Mouse (Mus musculus) WW6 (cell line): ENCODE data around the gene Rabgap1l.

ENCODE experiments used
- DNase-seq: peaks from one replicate; pipeline ENCODE4 v3.0.0-alpha.2; 2013; ENCODE audit warnings: low read depth, low spot score

Rabgap1l gene

GRCm38 (mm10) chr1:160596252-160596947 is 196.6 kb downstream of the Rabgap1l start:
- DNase-seq = no peak

DNA sequence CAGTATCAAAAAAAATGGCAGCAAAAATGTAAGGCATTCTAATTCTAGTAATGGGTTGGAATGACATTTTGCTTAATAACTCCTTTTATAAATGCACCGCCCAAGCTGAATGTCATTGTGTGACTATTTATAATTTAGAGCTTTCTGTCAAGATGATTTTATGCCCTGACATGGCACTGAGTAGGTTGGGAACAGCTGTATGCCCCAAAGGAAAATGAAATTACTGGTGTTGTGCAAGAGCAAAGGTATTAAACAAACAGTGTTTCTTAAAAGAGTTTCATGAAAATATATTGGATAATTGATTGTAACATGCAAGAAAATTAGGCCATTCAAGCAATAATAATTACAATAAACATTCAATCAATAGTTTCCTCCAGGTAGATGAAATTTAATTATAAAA is 198.4 kb downstream of the Rabgap1l start:
- no peak for DNase-seq

GRCm38 (mm10) chr1:160594066-160594465 is 198.9 kb downstream of the Rabgap1l start:
- no peak for DNase-seq

GRCm38 (mm10) chr1:160588911-160589590 is 204.0 kb downstream of the Rabgap1l start:
- no peak for DNase-seq

DNA sequence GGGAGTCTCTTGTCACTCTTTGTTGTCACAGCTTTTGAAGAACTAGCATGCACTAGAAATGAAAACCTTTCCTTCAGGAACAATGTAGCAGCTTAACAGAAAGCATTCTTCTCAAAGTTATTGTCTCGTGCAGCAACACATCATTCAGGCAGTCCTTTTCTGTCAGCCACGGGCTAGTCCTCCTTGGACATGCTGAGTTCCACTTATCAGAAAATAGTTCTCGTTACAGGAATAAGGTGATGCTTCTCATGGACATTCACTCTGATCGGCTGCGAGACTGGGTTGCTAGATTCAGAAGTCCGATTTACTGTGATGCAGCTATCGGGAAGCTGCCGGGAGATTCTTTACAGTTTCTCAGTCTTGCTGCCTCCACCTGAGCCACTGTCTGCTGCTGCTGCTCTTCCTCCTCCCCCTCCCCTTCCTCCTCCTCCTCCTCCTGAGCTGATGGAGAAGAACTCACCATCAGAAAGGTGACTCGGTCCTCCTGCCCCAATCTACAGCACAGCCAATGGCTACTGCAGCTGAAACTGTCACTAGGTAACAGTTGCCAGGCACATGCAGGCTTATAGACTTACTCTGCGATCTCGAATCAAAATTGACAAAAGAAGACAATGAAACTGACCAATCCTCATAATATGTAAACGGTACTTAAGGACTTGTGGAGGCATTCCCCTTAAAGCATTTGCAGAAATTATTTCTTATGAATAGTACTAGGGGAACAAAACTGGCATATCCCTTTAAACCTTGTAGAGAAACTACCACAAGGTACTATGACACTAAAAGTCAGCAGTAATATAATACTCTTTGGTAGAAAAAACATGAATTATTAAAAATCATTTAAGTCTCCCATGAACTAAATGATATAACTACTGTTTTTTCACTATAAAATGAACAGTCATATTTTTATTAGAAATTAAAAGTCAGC is 213.4 kb downstream of the Rabgap1l start:
- DNase-seq = no peak

- no peak for DNase-seq
These were observed 216.9 kb downstream of the Rabgap1l start for GRCm38 (mm10) chr1:160576124-160576523.

DNA sequence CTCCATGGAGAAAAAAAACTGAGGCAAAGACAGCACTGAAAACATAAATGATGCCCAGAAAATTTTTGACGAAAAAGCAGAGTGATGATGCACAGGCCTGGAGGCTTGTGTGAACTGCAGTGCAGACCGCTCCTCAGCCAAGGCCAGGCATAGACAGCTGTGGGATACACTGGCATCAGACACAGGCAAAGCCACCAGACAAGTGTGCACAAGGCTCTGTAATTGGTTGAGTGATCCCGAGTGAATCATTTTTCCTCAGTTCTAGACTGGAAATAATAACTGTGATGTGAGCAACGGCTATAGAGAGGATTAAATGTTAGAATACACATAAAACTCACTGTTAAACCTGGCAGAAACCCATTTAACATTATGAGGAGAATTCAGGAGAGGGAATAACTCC is 219.0 kb downstream of the Rabgap1l start:
- no peak for DNase-seq

DNA sequence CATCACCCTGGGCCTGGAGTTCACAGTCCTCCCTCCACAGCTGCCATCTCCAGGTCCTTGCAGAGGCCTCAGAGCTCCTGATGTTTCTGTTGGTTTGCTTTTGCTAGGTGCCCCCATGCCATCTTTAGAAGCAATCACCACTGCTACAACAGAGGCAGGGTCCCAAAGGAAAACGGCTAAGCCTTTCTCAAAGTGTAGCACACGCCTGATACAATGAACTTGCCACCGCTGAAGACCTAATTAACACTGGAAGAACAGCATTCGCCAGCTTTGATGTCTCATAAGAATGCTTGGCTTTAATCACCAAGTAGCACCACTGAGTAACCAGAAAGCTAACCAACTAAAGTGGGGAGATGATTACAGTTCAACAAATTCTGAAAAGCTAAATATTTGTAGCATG is 226.6 kb downstream of the Rabgap1l start:
- no peak for DNase-seq

DNA sequence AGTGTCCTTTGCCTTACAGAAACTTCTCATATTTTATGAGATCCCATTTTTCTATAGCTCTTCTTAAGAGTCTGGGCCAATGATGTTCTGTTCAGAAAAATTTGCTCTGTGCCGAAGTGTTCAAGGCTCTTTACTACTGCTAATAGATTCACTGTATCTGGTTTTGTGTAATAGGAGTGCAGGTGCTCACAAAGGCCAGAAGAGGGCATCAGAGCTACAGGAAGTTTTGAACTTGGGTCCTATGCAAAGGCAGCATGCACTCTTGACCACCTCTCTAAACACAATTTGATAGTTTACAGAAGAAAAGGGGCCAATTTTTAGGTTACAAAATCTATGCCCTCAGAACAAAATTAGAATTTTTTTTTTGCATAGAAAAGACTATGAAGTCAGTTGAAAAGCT is 231.6 kb downstream of the Rabgap1l start:
- peak; percentile 7 for DNase-seq

- no peak for DNase-seq
These were observed 242.4 kb downstream of the Rabgap1l start for GRCm38 (mm10) chr1:160550636-160551035.

DNA sequence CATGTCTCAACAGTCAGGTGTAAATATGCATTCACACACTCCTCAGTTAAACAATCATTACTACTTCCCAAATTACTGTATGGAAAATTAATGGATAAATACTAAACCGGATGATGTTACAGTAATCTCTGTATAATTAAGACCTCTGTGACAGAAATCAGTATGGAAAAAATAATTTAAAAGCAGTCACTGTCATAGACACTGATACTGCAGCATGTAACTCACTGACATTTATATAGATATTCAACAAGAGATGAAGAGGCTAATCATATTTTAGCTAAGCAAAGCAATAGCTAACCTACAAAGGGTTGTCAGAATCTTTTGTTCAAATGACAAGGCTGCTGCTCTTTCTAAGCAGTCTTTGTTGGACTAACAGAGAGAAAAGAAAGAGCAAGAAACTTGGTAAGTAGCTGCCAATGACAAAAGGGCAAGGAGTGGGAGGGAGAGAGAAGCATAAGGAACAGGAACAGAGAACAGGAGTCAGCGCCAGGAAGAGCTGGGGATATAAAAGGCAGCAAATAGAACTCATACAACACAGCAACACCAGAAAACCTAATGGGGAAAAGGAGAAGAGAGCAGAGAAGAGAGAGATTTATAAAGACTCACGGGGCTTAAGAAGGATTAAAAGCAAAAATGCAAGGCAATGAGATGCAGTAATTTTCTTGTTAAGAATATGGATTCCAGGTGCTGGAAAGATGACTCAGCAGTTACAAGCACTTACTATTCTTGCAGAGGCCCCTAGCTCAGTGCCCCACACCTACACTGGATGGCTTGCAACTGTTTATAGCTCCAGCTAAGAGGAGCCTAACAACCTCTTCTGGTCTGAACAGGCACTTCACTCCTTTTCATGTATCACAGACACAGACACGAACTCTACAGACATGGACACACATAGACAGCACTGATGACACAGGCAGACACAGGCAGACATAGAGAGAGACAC is 244.8 kb downstream of the Rabgap1l start:
- DNase-seq = peak; percentile 1

DNA sequence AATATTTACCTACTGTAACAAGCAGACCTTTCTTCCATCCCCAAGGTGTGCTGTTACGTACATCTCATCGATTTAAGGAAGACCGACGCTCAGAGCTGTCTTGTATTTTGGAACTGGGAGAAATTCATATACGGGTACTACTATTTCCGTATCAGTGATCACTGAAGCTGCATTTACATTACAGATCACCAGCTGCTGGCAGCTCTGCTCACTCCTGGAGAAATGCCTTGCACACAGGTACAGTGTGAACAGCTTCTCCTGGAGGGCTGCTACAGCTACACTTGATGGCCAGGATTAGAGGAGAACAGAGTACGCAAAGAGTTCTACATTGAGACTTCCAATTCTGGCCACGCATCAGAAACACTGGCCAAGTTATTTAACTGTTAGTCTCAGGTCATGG is 257.4 kb downstream of the Rabgap1l start:
- no peak for DNase-seq

GRCm38 (mm10) chr1:160534571-160535335 is 258.3 kb downstream of the Rabgap1l start:
- DNase-seq = no peak

DNA sequence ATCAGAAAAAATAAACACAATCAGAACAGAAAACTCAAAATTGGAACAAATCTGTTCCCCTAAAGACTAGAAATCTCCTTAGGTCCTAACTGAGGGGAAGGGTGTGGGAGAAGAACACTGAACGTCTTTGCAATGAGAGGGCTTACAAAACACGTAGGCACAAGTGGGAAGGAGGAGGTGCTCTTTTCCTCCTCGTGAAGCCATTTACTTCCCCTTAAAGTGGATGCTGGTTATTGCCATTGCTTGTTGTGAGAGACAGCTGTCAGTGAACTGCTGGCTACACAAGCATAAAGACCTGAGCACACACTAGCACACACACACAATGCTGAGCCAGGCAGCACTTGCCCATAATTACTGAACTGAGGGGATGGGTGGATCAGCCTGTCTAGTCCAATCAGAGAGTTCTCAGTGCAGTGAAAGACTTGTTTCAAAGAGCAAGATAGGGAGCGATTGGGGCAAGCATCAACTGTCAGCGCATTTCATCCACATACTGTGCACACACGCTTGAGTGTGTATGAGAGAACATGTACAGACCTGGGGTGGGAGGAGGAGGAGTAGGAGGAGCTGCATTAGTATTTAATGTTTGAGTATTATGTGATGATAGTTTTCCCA is 259.7 kb downstream of the Rabgap1l start:
- no peak for DNase-seq

GRCm38 (mm10) chr1:160531402-160531801 is 261.6 kb downstream of the Rabgap1l start:
- DNase-seq = no peak

DNA sequence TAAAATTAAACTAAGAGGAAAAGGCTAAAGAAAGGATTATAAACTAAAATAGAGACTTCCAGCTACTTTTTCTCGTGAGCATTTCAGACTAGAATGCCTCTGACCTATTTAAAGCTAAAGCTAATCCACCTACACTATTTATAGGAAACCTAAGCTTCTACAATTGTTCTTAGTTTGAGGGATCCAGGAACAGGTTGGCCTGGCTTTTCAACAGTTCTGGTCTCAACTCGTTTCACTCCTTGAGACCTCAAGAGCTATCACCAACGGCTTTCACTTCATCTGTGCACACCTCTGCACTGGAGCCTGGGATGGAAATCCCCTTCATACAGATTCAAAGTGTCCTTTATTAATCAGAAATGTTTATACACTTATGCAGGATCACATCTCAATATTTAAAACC is 271.1 kb downstream of the Rabgap1l start:
- no peak for DNase-seq

DNA sequence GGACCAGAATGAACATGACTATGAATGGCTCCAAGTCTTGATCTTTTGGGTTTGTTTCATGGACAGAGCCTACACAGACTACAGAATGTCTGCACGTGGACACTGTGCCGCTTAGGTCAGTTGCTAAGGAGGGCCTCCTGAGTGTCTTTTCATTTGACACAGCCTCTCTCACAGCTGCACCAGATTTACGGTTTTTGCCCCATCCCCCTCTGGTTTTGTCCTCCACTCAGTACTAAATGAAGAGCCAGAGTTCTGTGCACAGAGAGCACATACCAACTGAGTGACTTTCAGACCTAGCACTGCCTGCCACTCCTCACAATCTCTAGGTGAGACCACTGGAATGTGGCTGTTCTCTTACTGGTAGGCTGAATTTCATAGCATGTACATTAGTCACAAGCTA is 272.3 kb downstream of the Rabgap1l start:
- no peak for DNase-seq

DNA sequence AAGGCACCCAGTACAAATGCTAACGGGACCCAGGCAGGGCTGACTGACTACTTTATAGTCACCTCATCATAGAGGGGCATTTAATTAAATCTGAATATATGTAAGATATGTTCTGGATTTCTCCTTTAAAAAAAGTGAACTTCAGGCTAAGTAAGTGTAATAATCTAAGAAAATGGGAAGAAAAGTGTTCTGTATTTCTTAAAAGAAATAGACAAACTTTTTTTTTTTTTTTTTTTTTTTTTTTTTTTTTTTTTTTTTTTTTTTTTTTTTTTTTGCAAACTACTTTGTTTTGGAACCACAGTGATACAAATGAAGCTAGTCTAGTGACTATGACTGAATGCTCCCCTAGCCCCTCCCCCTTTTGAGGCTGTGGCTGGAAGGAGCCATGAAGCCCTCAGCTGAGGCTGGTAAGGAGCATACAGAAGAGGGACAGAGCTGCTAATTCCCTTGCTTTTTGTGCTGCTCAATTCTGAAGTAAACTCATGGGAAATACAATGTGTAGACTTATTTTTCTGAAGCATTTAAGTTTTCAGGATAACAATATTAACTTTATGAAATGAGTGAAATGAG is 273.0 kb downstream of the Rabgap1l start:
- DNase-seq = no peak

DNA sequence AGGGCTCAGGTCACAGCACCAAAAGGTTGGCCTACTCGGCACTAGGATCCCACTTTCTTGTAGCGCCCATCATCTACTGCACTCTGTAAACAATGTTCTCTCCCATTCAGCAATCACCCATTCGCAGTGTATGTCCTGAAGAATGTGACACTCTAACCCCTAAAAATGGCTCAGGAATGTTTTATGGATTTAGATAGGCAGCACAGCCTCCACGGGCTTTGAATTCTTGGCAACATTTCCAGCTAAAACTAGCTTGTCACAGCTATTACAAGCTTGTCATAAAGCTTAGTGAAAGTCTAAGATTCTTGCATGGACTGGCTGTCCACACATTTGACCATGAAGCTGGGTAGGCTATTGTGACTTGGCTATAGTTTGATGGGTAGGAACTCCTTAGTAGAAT is 274.5 kb downstream of the Rabgap1l start:
- no peak for DNase-seq

DNA sequence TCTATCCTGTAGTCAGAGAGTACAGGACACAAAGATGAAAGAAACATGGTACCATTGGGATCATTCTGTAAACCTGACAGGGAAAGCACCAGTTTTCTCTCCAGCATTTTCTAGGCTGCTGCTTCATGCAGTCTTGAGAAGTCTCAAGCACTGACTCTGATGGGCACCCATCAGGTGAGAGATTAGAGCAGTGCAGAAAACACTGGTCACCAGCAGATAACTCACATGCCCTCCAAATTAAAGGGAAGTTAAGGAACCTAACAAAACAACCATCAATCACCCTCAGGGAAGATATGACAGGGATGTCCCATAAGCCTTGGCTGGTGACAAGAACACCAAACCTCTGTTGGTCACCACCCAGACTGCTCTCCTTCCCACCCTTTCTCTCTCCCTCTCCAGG is 285.2 kb downstream of the Rabgap1l start:
- DNase-seq = no peak
